ENCODE assay signal across 16 mouse cellular contexts in the genomic region with DNA sequence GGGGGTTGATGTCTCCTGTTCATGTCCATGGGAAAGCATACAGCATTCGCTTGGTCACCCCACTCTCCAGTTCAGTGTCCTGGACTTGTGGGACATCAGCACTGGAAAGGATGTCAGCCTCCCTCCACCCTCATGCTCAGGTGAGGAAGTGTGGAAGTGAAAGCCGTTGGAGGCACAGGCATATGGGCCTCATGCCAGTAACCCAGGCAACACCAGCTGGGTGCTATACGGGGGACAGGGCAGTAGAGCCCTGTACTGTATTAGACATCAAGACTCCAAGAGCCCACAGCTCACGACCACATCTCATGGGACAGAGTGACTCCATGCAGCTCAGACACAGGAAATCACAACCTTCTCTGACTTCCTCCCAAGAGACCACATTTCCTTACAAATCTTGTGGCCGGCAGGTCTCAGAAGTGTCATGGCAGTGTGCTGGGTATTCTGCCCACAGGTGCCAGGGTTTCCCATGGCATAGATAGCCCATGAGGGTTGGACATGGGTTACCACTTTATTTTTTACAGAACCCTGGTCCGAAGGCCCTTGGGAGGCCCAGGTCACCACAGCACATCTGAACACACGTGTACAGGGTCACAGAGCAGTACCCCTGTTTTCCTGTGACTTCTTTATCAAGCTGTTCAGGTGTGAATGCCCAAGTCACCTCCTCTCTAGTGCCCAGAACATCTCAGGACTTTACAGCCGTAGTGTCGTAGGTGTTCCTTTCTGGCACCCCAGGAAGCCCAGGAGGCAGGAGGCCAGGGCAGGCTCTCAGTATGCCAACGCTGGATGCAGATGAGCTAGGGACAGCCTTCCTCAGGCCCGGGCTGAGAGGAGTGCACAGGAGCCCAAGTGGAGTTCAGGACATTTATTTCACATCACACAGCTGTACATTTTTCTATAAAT. TPM values are rescaled to one million over a fixed set of nuclear protein-coding genes. Genes with fewer than 3 reads are reported as not detected.
DNase-seq lines count a peak whose midpoint lies in the region; ATAC-seq and TF ChIP-seq lines count a peak whose summit lies in the region.
"Had no signal": no experiment of that assay in that cellular context is flagged by ENCODE, and none has a peak within 500 bp of the region (broad histone marks: within the 10 kb centered on the region; RNA-seq: fewer than 3 reads in every experiment).

No protein-coding gene starts in this region.

- H3K27ac ChIP-seq in forebrain, embryonic 12.5 days, result no peak overlapping the region
- no peak overlapping the region for H3K27ac ChIP-seq in forebrain, embryonic 11.5 days (ENCODE audit: low read depth, low read length)
- no peak overlapping the region for H3K27ac ChIP-seq in midbrain, embryonic 11.5 days (ENCODE audit: low read depth, low read length)
- H3K27ac ChIP-seq in midbrain, postnatal 0 days (ENCODE audit: low read depth, low read length), result no peak overlapping the region
- H3K27ac ChIP-seq: forebrain, embryonic 10.5 days; hindbrain, postnatal 0 days; lung, embryonic 15.5 days; neural tube, embryonic 13.5 days had no signal

- no peaks in the 10 kb centered on the region for H3K27me3 ChIP-seq in forebrain, embryonic 12.5 days
- no peaks in the 10 kb centered on the region for H3K27me3 ChIP-seq in forebrain, embryonic 11.5 days (ENCODE audit: control insufficient read depth, insufficient read depth, low read length)
- H3K27me3 ChIP-seq in midbrain, embryonic 11.5 days (ENCODE audit: control insufficient read depth, insufficient read depth, low read length), result no peaks in the 10 kb centered on the region
- no peaks in the 10 kb centered on the region for H3K27me3 ChIP-seq in midbrain, postnatal 0 days (ENCODE audit: insufficient read depth, low read length)
- H3K27me3 ChIP-seq: lung, embryonic 15.5 days; neural tube, embryonic 13.5 days had no signal

- DNase-seq in forebrain, embryonic 11.5 days (ENCODE audit: low spot score), result no peak
- peak; percentile 31 for DNase-seq in midbrain, embryonic 11.5 days (ENCODE audit: low spot score, missing footprints)
- no peak for DNase-seq in midbrain, postnatal 0 days (ENCODE audit: low spot score)
- DNase-seq in cerebellum, postnatal 14 days, result peak; percentile 55 to 64
- no peak for DNase-seq in thymus, postnatal 36 days
- no peak for DNase-seq in yolk sac, embryonic 10.5 days (ENCODE audit: low spot score)
- DNase-seq: kidney, adult 8-10 months; kidney, postnatal 4 days; left cerebral cortex, postnatal 4 days; right cerebral cortex, postnatal 4 days had no signal

- no peak overlapping the region for H3K4me3 ChIP-seq in forebrain, embryonic 12.5 days (replicated peaks)
- no peak overlapping the region for H3K4me3 ChIP-seq in forebrain, embryonic 11.5 days (ENCODE audit: low read depth, low read length)
- H3K4me3 ChIP-seq in midbrain, embryonic 11.5 days (ENCODE audit: low read depth, low read length), result no peak overlapping the region
- no peak overlapping the region for H3K4me3 ChIP-seq in midbrain, postnatal 0 days (ENCODE audit: low read depth, low read length)
- H3K4me3 ChIP-seq: forebrain, embryonic 10.5 days; lung, embryonic 15.5 days; neural tube, embryonic 13.5 days had no signal

- WGBS in forebrain, embryonic 12.5 days, result 90% methylated on average over 11 of the region's 11 CpGs
- 84% methylated on average over 11 of the region's 11 CpGs for WGBS in forebrain, embryonic 11.5 days
- 88% methylated on average over 11 of the region's 11 CpGs for WGBS in midbrain, embryonic 11.5 days
- WGBS in midbrain, postnatal 0 days, result 83% methylated on average over 11 of the region's 11 CpGs

- peaks cover 46% of the 10 kb centered on the region for H3K36me3 ChIP-seq in forebrain, embryonic 12.5 days (replicated peaks)
- H3K36me3 ChIP-seq in forebrain, embryonic 11.5 days (ENCODE audit: control insufficient read depth, insufficient read depth, low read length), result no peaks in the 10 kb centered on the region
- H3K36me3 ChIP-seq in midbrain, embryonic 11.5 days (ENCODE audit: control insufficient read depth, insufficient read depth, low read length), result peaks cover 6% of the 10 kb centered on the region; the same call in 1 of the 2 replicates
- H3K36me3 ChIP-seq in midbrain, postnatal 0 days (ENCODE audit: insufficient read depth, low read length), result peaks cover 44% of the 10 kb centered on the region

- no peak overlapping the region for H3K4me2 ChIP-seq in forebrain, embryonic 12.5 days
- H3K4me2 ChIP-seq in forebrain, embryonic 11.5 days (ENCODE audit: low read depth, low read length, severe bottlenecking), result no peak overlapping the region
- H3K4me2 ChIP-seq in midbrain, embryonic 11.5 days, result no peak overlapping the region
- H3K4me2 ChIP-seq in midbrain, postnatal 0 days (ENCODE audit: low read depth, low read length, poor library complexity, severe bottlenecking), result no peak overlapping the region
- H3K4me2 ChIP-seq: liver, embryonic 11.5 days; lung, embryonic 15.5 days; neural tube, embryonic 13.5 days had no signal

- no peaks in the 10 kb centered on the region for H3K4me1 ChIP-seq in forebrain, embryonic 12.5 days
- H3K4me1 ChIP-seq in forebrain, embryonic 11.5 days (replicated peaks; ENCODE audit: control insufficient read depth, insufficient read depth, low read length), result no peaks in the 10 kb centered on the region
- H3K4me1 ChIP-seq in midbrain, embryonic 11.5 days (ENCODE audit: control insufficient read depth, insufficient read depth, low read length), result no peaks in the 10 kb centered on the region
- no peaks in the 10 kb centered on the region for H3K4me1 ChIP-seq in midbrain, postnatal 0 days (ENCODE audit: insufficient read depth, low read length)
- H3K4me1 ChIP-seq: lung, embryonic 15.5 days; neural tube, embryonic 13.5 days had no signal

- H3K9ac ChIP-seq in forebrain, embryonic 12.5 days, result no peak overlapping the region
- H3K9ac ChIP-seq in forebrain, embryonic 11.5 days (ENCODE audit: low read length), result no peak overlapping the region
- no peak overlapping the region for H3K9ac ChIP-seq in midbrain, embryonic 11.5 days (ENCODE audit: low read length)
- no peak overlapping the region for H3K9ac ChIP-seq in midbrain, postnatal 0 days (replicated peaks; ENCODE audit: low read length, poor library complexity, severe bottlenecking)
- H3K9ac ChIP-seq: lung, embryonic 15.5 days; neural tube, embryonic 13.5 days had no signal

- 0 out of 2 replicates have a peak, but pooled peaks have one; percentile 18 for ATAC-seq in forebrain, embryonic 12.5 days (ENCODE audit: low FRiP score)
- no peak for ATAC-seq in forebrain, embryonic 11.5 days (replicated peaks; ENCODE audit: low FRiP score)
- ATAC-seq in midbrain, embryonic 11.5 days (ENCODE audit: low FRiP score), result no peak
- no peak for ATAC-seq in midbrain, postnatal 0 days (ENCODE audit: low FRiP score)
- ATAC-seq: hindbrain, postnatal 0 days had no signal

- no peaks in the 10 kb centered on the region for H3K9me3 ChIP-seq in forebrain, embryonic 12.5 days
- no peaks in the 10 kb centered on the region for H3K9me3 ChIP-seq in forebrain, embryonic 11.5 days (ENCODE audit: control insufficient read depth, low read length)
- no peaks in the 10 kb centered on the region for H3K9me3 ChIP-seq in midbrain, embryonic 11.5 days (ENCODE audit: control insufficient read depth, low read length)
- no peaks in the 10 kb centered on the region for H3K9me3 ChIP-seq in midbrain, postnatal 0 days (ENCODE audit: low read length)
- H3K9me3 ChIP-seq: forebrain, embryonic 10.5 days; lung, embryonic 15.5 days; neural tube, embryonic 13.5 days had no signal

- no peak for TF ChIP-seq CTCF in midbrain, postnatal 0 days (IDR thresholded peaks at IDR 0.05)

RNA-seq across cellular contexts. Expression of a gene that starts 18.8 kb away (rescaled TPM):
- polyA plus RNA-seq in forebrain, embryonic 12.5 days (2016; fragmentation: Nextera tagmentation; extraction: Ambion mirVana), result 0.14 and 0.19 TPM in 2 replicates
- not detected in 2 replicates for polyA plus RNA-seq in forebrain, embryonic 11.5 days (2014; fragmentation: Nextera tagmentation; extraction: Ambion mirVana)
- not detected in 2 replicates for polyA plus RNA-seq in midbrain, embryonic 11.5 days (2014; fragmentation: Nextera tagmentation; extraction: Ambion mirVana)
- total RNA-seq in midbrain, postnatal 0 days (2014; rRNA removed), result 0.09 TPM in 1 of 2 replicates, not detected in the other
- polyA plus RNA-seq in midbrain, postnatal 0 days (2015; fragmentation: Nextera tagmentation; extraction: Ambion mirVana), result not detected in 2 replicates
- total RNA-seq: left cerebral cortex, postnatal 4 days had no signal
- polyA plus RNA-seq: forebrain, embryonic 10.5 days had no signal

RNA-seq across cellular contexts. Expression of a gene that starts 46.9 kb away (rescaled TPM):
- 39.1 and 41.2 TPM in 2 replicates for polyA plus RNA-seq in forebrain, embryonic 12.5 days (2016; fragmentation: Nextera tagmentation; extraction: Ambion mirVana)
- polyA plus RNA-seq in forebrain, embryonic 11.5 days (2014; fragmentation: Nextera tagmentation; extraction: Ambion mirVana), result 23.3 and 26.9 TPM in 2 replicates
- 16.9 and 17.3 TPM in 2 replicates for polyA plus RNA-seq in midbrain, embryonic 11.5 days (2014; fragmentation: Nextera tagmentation; extraction: Ambion mirVana)
- 74.8 and 87.1 TPM in 2 replicates for total RNA-seq in midbrain, postnatal 0 days (2014; rRNA removed)
- polyA plus RNA-seq in midbrain, postnatal 0 days (2015; fragmentation: Nextera tagmentation; extraction: Ambion mirVana), result 36.9 and 39.8 TPM in 2 replicates

RNA-seq across cellular contexts. Expression of a gene that starts 54.6 kb away (rescaled TPM):
- 1.7 and 2.7 TPM in 2 replicates for polyA plus RNA-seq in forebrain, embryonic 12.5 days (2016; fragmentation: Nextera tagmentation; extraction: Ambion mirVana)
- 2.2 and 4.9 TPM in 2 replicates for polyA plus RNA-seq in forebrain, embryonic 11.5 days (2014; fragmentation: Nextera tagmentation; extraction: Ambion mirVana)
- polyA plus RNA-seq in midbrain, embryonic 11.5 days (2014; fragmentation: Nextera tagmentation; extraction: Ambion mirVana), result 4.0 and 4.5 TPM in 2 replicates
- total RNA-seq in midbrain, postnatal 0 days (2014; rRNA removed), result 4.4 and 10.0 TPM in 2 replicates
- polyA plus RNA-seq in midbrain, postnatal 0 days (2015; fragmentation: Nextera tagmentation; extraction: Ambion mirVana), result 4.0 and 4.2 TPM in 2 replicates

Comparison
In these comparisons a context has a peak if more than half of its experiments do, and no peak if none do; other contexts are left out.
1. DNase-seq: peak in midbrain, embryonic 11.5 days (single experiment) and cerebellum, postnatal 14 days (2 of 2); none in forebrain, embryonic 11.5 days (single experiment), midbrain, postnatal 0 days (single experiment), thymus, postnatal 36 days (0 of 2) and yolk sac, embryonic 10.5 days (single experiment).